Mouse (Mus musculus) urinary bladder, postnatal 25 days (tissue): Measurements from ENCODE around the gene Slc9a8.

Source experiments
- DNase-seq: peaks from one replicate; pipeline ENCODE4 v3.0.0; 2022; ENCODE audit warnings: low spot score

The Slc9a8 gene

GRCm38 (mm10) chr2:167415970-167416563 is 5.4 kb upstream of the Slc9a8 start:
- no peak for DNase-seq

DNA sequence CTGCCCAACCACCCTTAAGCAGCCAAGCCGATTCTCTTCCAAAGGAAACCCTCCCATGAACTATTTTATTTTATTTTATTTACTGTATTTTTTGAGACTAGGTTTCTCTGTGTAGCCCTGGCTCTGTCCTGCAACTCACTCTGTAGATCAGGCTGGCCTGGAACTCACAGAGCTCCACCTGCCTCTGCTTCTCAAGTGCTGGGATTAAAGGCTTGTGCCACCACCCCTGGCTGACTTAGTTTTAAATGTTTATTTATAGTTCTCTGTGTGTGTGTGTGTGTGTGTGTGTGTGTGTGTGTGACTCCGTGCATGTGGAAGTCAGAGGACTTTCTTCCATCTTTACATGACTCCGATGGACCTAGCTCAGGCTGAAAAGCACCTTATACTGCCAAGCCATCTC is 4.5 kb upstream of the Slc9a8 start:
- DNase-seq: no peak

GRCm38 (mm10) chr2:167417694-167418093 is 3.8 kb upstream of the Slc9a8 start:
- DNase-seq: peak; percentile 79

GRCm38 (mm10) chr2:167419204-167419603 is 2.3 kb upstream of the Slc9a8 start:
- peak; percentile 58 for DNase-seq

- no peak for DNase-seq
Measured at GRCm38 (mm10) chr2:167420811-167421241, 686 bp upstream of the Slc9a8 start.

DNA sequence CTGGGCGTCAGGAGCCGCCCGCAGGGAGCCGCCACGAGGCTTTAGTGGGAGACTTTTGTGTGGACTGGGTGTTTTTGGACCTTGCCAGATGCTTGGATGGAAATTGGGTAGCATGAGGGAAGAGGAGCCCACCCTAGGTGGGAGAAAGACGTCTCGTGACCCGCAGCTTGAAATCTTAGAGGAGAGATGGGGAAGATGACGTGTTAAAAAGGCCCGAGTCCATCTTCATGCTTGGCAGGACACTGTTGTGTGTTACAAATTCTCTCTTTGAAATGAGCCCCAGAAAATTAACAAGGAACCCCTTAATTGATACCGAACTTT is 598 bp downstream of the Slc9a8 start:
- no peak for DNase-seq

- no peak for DNase-seq
Measured at GRCm38 (mm10) chr2:167423031-167423611, 1.6 kb downstream of the Slc9a8 start.

- DNase-seq: no peak
Measured at GRCm38 (mm10) chr2:167424040-167424439, 2.5 kb downstream of the Slc9a8 start.

DNA sequence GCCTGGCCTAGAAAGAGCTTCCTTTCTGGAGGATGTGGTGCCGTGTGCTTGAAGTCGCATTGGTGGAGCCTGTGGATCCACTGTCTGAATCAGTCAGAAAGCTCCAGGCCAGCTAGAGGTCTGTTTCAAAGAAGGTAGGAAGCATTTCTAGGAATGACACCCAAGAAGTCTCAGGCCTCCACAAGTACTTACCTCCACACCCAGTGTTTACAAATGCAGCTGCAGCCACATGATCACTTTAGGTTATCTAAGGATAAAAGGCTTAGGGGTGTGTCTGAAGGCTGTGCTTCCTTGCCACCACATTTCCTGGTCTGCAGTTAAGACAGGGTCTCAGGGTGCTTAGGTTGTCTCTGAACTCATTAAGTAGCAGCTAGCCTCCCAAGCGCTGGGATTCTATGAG is 3.0 kb downstream of the Slc9a8 start:
- DNase-seq: no peak

DNA sequence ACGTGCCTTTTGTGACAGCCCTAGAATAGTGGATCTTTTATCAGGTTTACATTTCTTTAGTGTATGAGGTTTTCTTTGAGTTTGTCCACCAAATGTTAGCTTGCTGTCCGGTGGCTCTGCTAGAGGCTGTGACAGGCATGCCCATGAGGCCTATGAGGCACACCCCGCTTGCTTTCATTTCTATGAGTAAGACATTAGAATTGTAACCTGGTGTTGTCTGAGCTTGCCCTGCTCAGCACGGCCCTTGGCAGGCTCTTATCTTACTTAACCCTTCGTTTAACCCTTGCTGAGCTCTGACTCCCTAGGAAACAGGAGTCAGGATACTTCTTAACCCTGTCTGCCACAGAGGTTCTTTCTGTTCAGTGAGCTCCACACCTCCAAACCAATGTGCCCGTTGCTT is 3.9 kb downstream of the Slc9a8 start:
- no peak for DNase-seq

DNA sequence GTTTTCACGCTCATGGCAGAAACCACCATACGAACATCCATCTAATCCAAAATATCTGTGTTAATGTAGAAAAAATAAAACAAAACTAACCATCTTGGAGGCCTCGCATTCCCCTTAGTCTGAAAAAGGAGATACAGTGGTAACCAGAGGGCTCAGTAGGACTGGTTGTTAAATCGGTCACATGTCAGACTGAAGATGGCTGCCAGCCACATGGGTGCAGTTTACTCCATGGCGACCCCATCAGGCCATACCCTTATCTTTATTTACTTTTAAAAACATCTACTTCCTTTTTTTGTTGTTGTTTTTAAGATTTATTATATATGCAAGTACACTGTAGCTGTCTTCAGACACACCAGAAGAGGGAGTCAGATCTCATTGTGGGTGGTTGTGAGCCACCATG is 8.1 kb downstream of the Slc9a8 start:
- DNase-seq: no peak

- DNase-seq: no peak
Measured at GRCm38 (mm10) chr2:167430737-167431417, 9.4 kb downstream of the Slc9a8 start.

DNA sequence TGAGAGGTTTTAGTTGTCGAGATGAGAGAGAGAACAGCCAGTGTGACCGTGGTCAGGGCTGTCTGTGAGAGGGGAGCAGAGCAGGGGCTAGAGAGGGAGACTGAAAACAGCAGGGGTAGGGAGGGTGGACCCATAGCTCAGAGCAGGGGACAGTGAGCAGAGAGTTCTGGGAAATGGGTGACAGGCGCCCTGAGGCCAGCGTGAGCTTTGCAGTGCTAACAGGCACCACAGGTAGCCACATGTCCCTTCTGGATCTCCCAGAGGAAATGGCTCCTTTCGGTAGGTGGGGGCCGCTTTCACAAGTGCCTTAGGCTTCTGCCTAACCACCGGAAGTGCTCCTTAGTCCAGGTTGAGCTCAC is 9.9 kb downstream of the Slc9a8 start:
- DNase-seq: no peak

DNA sequence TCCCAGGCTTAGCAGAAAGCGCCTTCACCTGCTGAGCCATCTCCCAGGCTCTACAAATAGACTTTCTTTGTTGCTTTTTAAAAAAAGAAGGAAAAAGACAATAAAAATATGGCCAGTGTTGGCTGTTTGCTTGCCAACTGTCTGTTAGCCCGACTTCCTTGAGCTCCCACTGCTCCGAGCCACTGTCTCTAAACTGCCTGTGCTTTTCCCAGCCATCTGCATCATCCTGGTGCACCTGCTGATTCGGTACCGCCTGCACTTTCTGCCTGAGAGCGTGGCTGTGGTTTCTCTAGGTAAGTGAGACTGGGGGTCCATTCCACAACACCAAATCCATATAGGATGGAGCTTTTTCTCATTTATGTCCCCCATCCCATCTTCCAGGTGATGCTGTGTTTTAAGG is 13.1 kb downstream of the Slc9a8 start:
- no peak for DNase-seq

DNA sequence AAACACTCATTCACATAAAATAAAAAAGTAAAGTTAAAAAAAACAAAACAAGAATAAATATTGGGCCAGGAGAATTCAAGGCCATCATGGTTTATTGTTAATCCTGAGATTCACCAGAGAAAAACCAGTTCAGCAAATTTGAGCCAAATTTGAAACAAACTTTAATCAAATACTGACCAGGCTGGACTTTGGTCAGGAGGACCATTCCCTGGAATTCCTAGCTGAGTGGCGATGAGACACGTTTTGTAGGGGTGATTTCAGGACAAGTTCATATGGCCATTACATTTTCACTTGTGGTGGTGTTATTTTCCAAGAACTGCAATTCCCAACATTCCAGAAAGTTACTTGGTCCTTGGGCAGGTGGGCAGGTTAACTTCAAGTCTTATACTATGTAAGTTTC is 14.1 kb downstream of the Slc9a8 start:
- DNase-seq: no peak

DNA sequence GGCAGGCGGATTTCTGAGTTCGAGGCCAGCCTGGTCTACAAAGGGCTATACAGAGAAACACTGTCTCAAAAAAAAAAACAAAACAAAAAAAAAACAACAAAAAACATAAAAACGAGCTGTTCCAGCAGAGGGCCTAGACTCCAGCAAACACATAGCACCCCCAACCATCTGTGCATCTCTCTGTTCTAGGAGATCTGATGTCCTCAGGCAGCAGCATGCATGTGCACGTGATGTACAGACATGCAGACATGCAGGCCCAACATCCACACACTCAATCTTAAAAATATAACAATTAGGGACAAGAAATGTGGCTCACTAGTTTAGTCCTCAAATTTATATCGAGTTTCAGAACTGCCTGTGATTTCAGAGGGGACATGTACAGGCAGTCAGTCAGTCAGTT is 14.9 kb downstream of the Slc9a8 start:
- no peak for DNase-seq

DNA sequence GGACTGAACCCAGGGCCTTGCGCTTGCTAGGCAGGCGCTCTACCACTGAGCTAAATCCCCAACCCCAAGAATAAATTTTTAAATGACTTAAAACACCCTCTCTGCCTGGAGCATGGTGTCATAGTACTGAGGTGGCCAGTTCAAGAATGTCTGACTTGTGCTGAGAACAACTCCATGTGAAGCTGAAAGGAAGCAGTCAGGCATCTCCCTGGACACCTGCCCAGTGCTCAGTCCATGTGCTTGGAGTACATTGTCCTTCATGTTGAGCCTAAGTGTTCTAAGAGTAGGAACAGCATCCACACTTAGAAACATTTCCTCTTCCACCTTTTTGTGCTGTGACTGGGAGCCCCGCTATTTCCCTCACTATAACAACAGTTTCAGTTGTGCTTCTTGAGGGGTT is 17.9 kb downstream of the Slc9a8 start:
- DNase-seq: no peak

GRCm38 (mm10) chr2:167443411-167444193 is 22.1 kb downstream of the Slc9a8 start:
- DNase-seq: no peak

DNA sequence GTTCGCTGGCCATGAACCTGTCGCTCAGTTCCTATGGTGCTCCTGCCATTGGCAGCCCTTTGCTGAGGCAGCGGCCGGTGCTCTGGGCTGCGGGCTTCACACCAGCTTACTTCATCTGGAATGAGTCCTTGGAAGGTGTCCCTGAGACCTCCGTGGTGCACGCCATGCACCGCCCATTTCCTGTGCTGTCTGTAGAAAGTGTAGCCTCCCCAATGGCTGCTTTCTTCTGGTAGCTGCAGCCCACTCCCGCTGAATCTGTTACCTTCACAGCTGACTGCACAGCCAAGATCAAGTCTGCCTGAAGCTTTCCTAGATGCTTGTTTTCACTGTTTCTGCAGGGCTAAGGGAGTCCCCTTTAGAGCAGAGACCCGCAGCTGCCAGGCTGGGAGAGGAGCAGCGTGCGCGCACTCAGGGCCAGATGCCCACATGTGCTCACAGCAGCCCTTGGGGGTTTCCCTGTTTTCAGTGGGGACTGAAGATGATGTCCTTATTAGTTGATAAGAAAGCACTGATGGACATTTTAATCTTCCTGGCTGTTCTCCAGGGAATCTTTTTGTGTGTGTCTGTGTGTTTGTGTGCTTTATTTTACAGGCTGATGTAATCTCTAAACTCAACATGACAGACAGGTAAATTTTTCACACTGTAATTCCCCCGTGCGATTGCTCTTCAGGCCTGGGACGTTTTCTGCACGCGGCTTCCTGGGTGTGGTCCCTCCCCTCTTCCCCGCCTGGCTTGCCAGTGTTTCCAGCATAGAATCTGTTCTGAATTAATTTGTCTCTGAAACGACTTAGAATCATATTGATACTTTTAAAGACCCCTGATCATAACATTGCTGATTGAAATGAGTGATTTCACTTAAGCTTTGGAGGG is 24.6 kb downstream of the Slc9a8 start:
- no peak for DNase-seq

- DNase-seq: no peak
Measured at GRCm38 (mm10) chr2:167447207-167447606, 25.7 kb downstream of the Slc9a8 start.

DNA sequence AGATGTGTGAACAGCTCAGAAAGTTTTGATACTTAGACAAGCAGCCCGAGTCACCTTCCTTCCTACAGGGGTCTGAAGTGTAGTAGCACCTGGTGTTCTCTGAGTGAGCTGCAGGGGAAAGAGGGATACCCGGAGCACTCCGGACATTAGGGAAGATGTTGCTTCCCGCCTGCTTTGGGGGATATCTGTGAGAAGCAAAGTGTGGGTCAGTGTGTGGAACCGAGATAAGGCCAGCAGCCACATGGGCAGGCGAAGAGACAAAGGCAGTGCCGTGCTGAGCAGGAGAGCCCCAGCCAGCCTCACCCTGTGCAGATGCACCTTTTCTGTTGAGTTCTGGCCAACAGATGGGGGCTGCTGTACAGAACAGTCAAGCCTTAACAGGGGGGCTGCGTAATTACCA is 26.1 kb downstream of the Slc9a8 start:
- no peak for DNase-seq
